Comparison of ENCODE assay signal across 19 mouse cellular contexts in the genomic region with DNA sequence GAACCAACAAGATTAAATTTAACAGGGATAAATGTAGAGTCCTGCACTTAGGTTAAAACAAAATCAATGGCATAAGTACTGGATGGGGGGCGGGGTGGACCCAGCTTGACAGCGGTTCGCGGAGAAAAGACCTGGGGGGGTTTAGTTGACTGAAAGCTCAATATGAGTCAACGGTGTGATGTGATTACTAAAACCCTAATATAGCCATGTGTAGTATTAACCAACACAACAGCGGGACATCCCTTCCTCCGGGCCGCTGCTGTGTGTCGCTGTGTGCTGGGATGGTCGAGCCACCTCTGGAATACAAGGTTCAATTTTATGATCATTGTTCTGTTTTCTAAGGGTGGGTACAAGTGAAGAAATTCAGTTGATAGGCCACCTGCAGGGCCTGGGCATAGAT. TPM values are rescaled to one million over a fixed set of nuclear protein-coding genes. Genes with fewer than 3 reads are reported as not detected.
DNase-seq lines count a peak whose midpoint lies in the region; ATAC-seq and TF ChIP-seq lines count a peak whose summit lies in the region.
"Had no signal": no experiment of that assay in that cellular context is flagged by ENCODE, and none has a peak within 500 bp of the region (broad histone marks: within the 10 kb centered on the region; RNA-seq: fewer than 3 reads in every experiment).

No protein-coding gene starts in this region.

- no peak for TF ChIP-seq CTCF in intestine, postnatal 0 days (IDR thresholded peaks at IDR 0.05; ENCODE audit: low read depth)

- no peaks in the 10 kb centered on the region for H3K9me3 ChIP-seq in intestine, embryonic 15.5 days
- no peaks in the 10 kb centered on the region for H3K9me3 ChIP-seq in intestine, postnatal 0 days (ENCODE audit: control insufficient read depth)
- no peaks in the 10 kb centered on the region for H3K9me3 ChIP-seq in neural tube, embryonic 11.5 days (ENCODE audit: control insufficient read depth, low read length)
- no peaks in the 10 kb centered on the region for H3K9me3 ChIP-seq in hindbrain, embryonic 16.5 days (ENCODE audit: control insufficient read depth, low read length)
- H3K9me3 ChIP-seq: embryonic facial prominence, embryonic 15.5 days; heart, embryonic 10.5 days; limb, embryonic 13.5 days had no signal

- H3K4me2 ChIP-seq in intestine, embryonic 15.5 days (replicated peaks): no peak overlapping the region
- no peak overlapping the region for H3K4me2 ChIP-seq in intestine, postnatal 0 days (replicated peaks; ENCODE audit: low read depth)
- no peak overlapping the region for H3K4me2 ChIP-seq in neural tube, embryonic 11.5 days (ENCODE audit: low read depth)
- H3K4me2 ChIP-seq in hindbrain, embryonic 16.5 days (ENCODE audit: low read length): no peak overlapping the region
- H3K4me2 ChIP-seq: embryonic facial prominence, embryonic 15.5 days; limb, embryonic 13.5 days had no signal

- DNase-seq in neural tube, embryonic 11.5 days (ENCODE audit: low spot score): no peak
- DNase-seq in neural tube, embryonic 10.5 days (ENCODE audit: extremely low spot score, low spot score): no peak
- no peak for DNase-seq in MN1 (ENCODE audit: low spot score)
- no peak for DNase-seq in left cerebral cortex, adult 18-20 months (ENCODE audit: low spot score in 2 of 2)

- peaks cover 8% of the 10 kb centered on the region for H3K27me3 ChIP-seq in intestine, embryonic 15.5 days (replicated peaks)
- H3K27me3 ChIP-seq in intestine, postnatal 0 days (replicated peaks; ENCODE audit: control insufficient read depth, insufficient read depth, low read length): 0 out of 2 replicates have a peak, but pooled peaks cover 4% of the 10 kb centered on the region
- no peaks in the 10 kb centered on the region for H3K27me3 ChIP-seq in neural tube, embryonic 11.5 days (ENCODE audit: control insufficient read depth, insufficient read depth, low read length)
- no peaks in the 10 kb centered on the region for H3K27me3 ChIP-seq in hindbrain, embryonic 16.5 days (replicated peaks; ENCODE audit: control insufficient read depth, insufficient read depth, low read length)
- H3K27me3 ChIP-seq: Patski had no signal

- no peak overlapping the region for H3K27ac ChIP-seq in intestine, embryonic 15.5 days
- no peak overlapping the region for H3K27ac ChIP-seq in intestine, postnatal 0 days (ENCODE audit: low read depth, low read length)
- no peak overlapping the region for H3K27ac ChIP-seq in neural tube, embryonic 11.5 days (ENCODE audit: low read depth, low read length)
- H3K27ac ChIP-seq in hindbrain, embryonic 16.5 days (ENCODE audit: low read depth, low read length): no peak overlapping the region
- H3K27ac ChIP-seq: embryonic facial prominence, embryonic 15.5 days; heart, embryonic 10.5 days; limb, embryonic 13.5 days; liver, embryonic 14.5 days had no signal

- 0 out of 2 replicates have a peak, but pooled peaks cover 2% of the 10 kb centered on the region for H3K4me1 ChIP-seq in intestine, embryonic 15.5 days (replicated peaks)
- H3K4me1 ChIP-seq in intestine, postnatal 0 days (replicated peaks; ENCODE audit: control insufficient read depth, insufficient read depth, low read length): no peaks in the 10 kb centered on the region
- H3K4me1 ChIP-seq in neural tube, embryonic 11.5 days (ENCODE audit: control insufficient read depth, insufficient read depth, low read length): no peaks in the 10 kb centered on the region
- H3K4me1 ChIP-seq in hindbrain, embryonic 16.5 days (ENCODE audit: control insufficient read depth, insufficient read depth, low read depth, low read length): no peaks in the 10 kb centered on the region
- H3K4me1 ChIP-seq: embryonic facial prominence, embryonic 15.5 days; heart, embryonic 10.5 days; limb, embryonic 13.5 days had no signal

- H3K36me3 ChIP-seq in intestine, embryonic 15.5 days: no peaks in the 10 kb centered on the region
- no peaks in the 10 kb centered on the region for H3K36me3 ChIP-seq in intestine, postnatal 0 days (ENCODE audit: control insufficient read depth, insufficient read depth)
- no peaks in the 10 kb centered on the region for H3K36me3 ChIP-seq in neural tube, embryonic 11.5 days (ENCODE audit: control insufficient read depth, insufficient read depth, low read length)
- H3K36me3 ChIP-seq in hindbrain, embryonic 16.5 days (ENCODE audit: control insufficient read depth, insufficient read depth, low read length): no peaks in the 10 kb centered on the region
- H3K36me3 ChIP-seq: heart, embryonic 10.5 days had no signal

- H3K9ac ChIP-seq in intestine, embryonic 15.5 days: no peak overlapping the region
- H3K9ac ChIP-seq in intestine, postnatal 0 days (ENCODE audit: low read depth, low read length): no peak overlapping the region
- no peak overlapping the region for H3K9ac ChIP-seq in neural tube, embryonic 11.5 days (ENCODE audit: low read length)
- no peak overlapping the region for H3K9ac ChIP-seq in hindbrain, embryonic 16.5 days (ENCODE audit: low read depth, low read length)
- H3K9ac ChIP-seq: embryonic facial prominence, embryonic 15.5 days; limb, embryonic 13.5 days; liver, embryonic 14.5 days had no signal

- H3K4me3 ChIP-seq in intestine, embryonic 15.5 days (replicated peaks): no peak overlapping the region
- H3K4me3 ChIP-seq in intestine, postnatal 0 days (ENCODE audit: low read depth, low read length): no peak overlapping the region
- no peak overlapping the region for H3K4me3 ChIP-seq in neural tube, embryonic 11.5 days (ENCODE audit: low read depth, low read length)
- H3K4me3 ChIP-seq in hindbrain, embryonic 16.5 days (ENCODE audit: low read length): no peak overlapping the region
- H3K4me3 ChIP-seq: embryonic facial prominence, embryonic 15.5 days; heart, embryonic 10.5 days; limb, embryonic 13.5 days had no signal

- 77% methylated on average over 10 of the region's 10 CpGs for WGBS in intestine, embryonic 15.5 days
- 68% methylated on average over 10 of the region's 10 CpGs for WGBS in intestine, postnatal 0 days
- WGBS in neural tube, embryonic 11.5 days: 83% methylated on average over 10 of the region's 10 CpGs
- 81% methylated on average over 10 of the region's 10 CpGs for WGBS in hindbrain, embryonic 16.5 days

- 0 out of 2 replicates have a peak, but pooled peaks have one; percentile 28 for ATAC-seq in intestine, embryonic 15.5 days
- ATAC-seq in intestine, postnatal 0 days: no peak
- ATAC-seq in neural tube, embryonic 11.5 days (ENCODE audit: insufficient read depth, low FRiP score, low TSS enrichment): peak; percentile 36
- ATAC-seq in hindbrain, embryonic 16.5 days: peak; percentile 21

RNA-seq across cellular contexts. Expression of a gene that starts 19.5 kb away (rescaled TPM):
- 25.4 and 26.3 TPM in 2 replicates for polyA plus RNA-seq in intestine, embryonic 15.5 days (2015; fragmentation: Nextera tagmentation; extraction: Ambion mirVana)
- polyA plus RNA-seq in intestine, postnatal 0 days (2015; fragmentation: Nextera tagmentation; extraction: Ambion mirVana): 15.6 and 17.7 TPM in 2 replicates
- 29.0 and 29.3 TPM in 2 replicates for polyA plus RNA-seq in neural tube, embryonic 11.5 days (2014; fragmentation: Nextera tagmentation; extraction: Ambion mirVana)
- polyA plus RNA-seq in hindbrain, embryonic 16.5 days (2015; fragmentation: Nextera tagmentation; extraction: Ambion mirVana): 21.9 and 25.1 TPM in 2 replicates
- 10 to 100 TPM; 33.5 to 34.2 TPM for total RNA-seq in left cerebral cortex, adult 18-20 months (2021)

RNA-seq across cellular contexts. Expression of a gene that starts 26.9 kb away (rescaled TPM):
- polyA plus RNA-seq in intestine, embryonic 15.5 days (2015; fragmentation: Nextera tagmentation; extraction: Ambion mirVana): 562 and 659 TPM in 2 replicates
- polyA plus RNA-seq in intestine, postnatal 0 days (2015; fragmentation: Nextera tagmentation; extraction: Ambion mirVana): 681 and 717 TPM in 2 replicates
- 525 and 556 TPM in 2 replicates for polyA plus RNA-seq in neural tube, embryonic 11.5 days (2014; fragmentation: Nextera tagmentation; extraction: Ambion mirVana)
- polyA plus RNA-seq in hindbrain, embryonic 16.5 days (2015; fragmentation: Nextera tagmentation; extraction: Ambion mirVana): 705 and 838 TPM in 2 replicates
- 100 to 1,000 TPM; 368 to 386 TPM for total RNA-seq in left cerebral cortex, adult 18-20 months (2021)

RNA-seq across cellular contexts. Expression of a gene that starts 29.5 kb away (rescaled TPM):
- not detected in 2 replicates for polyA plus RNA-seq in intestine, embryonic 15.5 days (2015; fragmentation: Nextera tagmentation; extraction: Ambion mirVana)
- not detected in 2 replicates for polyA plus RNA-seq in intestine, postnatal 0 days (2015; fragmentation: Nextera tagmentation; extraction: Ambion mirVana)
- not detected in 2 replicates for polyA plus RNA-seq in neural tube, embryonic 11.5 days (2014; fragmentation: Nextera tagmentation; extraction: Ambion mirVana)
- not detected in 2 replicates for polyA plus RNA-seq in hindbrain, embryonic 16.5 days (2015; fragmentation: Nextera tagmentation; extraction: Ambion mirVana)
- total RNA-seq in left cerebral cortex, adult 18-20 months (2021): not detected
- total RNA-seq: adrenal gland, postnatal 10 days; gastrocnemius, postnatal 4 days; layer of hippocampus, postnatal 14 days; left cerebral cortex, postnatal 10 days had no signal
- polyA plus RNA-seq: heart, embryonic 10.5 days; heart, postnatal 0 days; large intestine, adult 2 months; limb, embryonic 13.5 days; liver, embryonic 14.5 days; lung, embryonic 16.5 days; Patski had no signal

RNA-seq across cellular contexts. Expression of a gene that starts 36.4 kb away (rescaled TPM):
- polyA plus RNA-seq in intestine, embryonic 15.5 days (2015; fragmentation: Nextera tagmentation; extraction: Ambion mirVana): 0.40 and 0.49 TPM in 2 replicates
- polyA plus RNA-seq in intestine, postnatal 0 days (2015; fragmentation: Nextera tagmentation; extraction: Ambion mirVana): 0.12 and 0.33 TPM in 2 replicates
- polyA plus RNA-seq in neural tube, embryonic 11.5 days (2014; fragmentation: Nextera tagmentation; extraction: Ambion mirVana): 0.31 and 0.37 TPM in 2 replicates
- polyA plus RNA-seq in hindbrain, embryonic 16.5 days (2015; fragmentation: Nextera tagmentation; extraction: Ambion mirVana): 0.18 and 0.47 TPM in 2 replicates
- total RNA-seq in left cerebral cortex, adult 18-20 months (2021): under 1 TPM; 0.19 to 0.56 TPM
